Mouse (Mus musculus) ES-E14 (cell line): Measurements from ENCODE around the gene Ccdc88b.

Source experiments
- HCFC1 ChIP-seq: IDR thresholded peaks from 2 replicates; pipeline ENCODE4 v1.6.1; 2012; ENCODE audit warnings: low read length, inconsistent platforms, borderline replicate concordance; ENCODE audit not compliant: insufficient read depth
- ZNF384 ChIP-seq: IDR thresholded peaks from 2 replicates; pipeline ENCODE4 v1.6.1; 2012; ENCODE audit warnings: low read depth, low read length, inconsistent platforms

- TF ChIP-seq ZNF384 (no peak), HCFC1 (no peak)
Measured at GRCm38 (mm10) chr19:6820538-6821195, 37.3 kb downstream of the Ccdc88b start.
